Mouse (Mus musculus): ENCODE measurements around the gene Prkg2. TPM values are rescaled to one million over a fixed set of nuclear protein-coding genes. Genes with fewer than 3 reads are reported as not detected.

The Prkg2 gene
- total and polyA plus RNA-seq, 2 experiments, result not detected

GRCm38 (mm10) chr5:98940731-98941130 lies 96.4 kb downstream of the Prkg2 start:
- Histone ChIP-seq H3K79me2 (ENCODE audit: control insufficient read depth, insufficient read depth, low read length) (no peaks in the 10 kb centered on the region), H3K4me1 (ENCODE audit: control insufficient read depth, insufficient read depth, low read length) (no peaks in the 10 kb centered on the region), H3K27ac (replicated peaks; ENCODE audit: insufficient read depth, low read depth, low read length) (no peak overlapping the region), H3K4me3 (ENCODE audit: insufficient read depth, low read depth, low read length) (no peak overlapping the region), H3K36me3 (ENCODE audit: control insufficient read depth, insufficient read depth, low read length) (no peaks in the 10 kb centered on the region), H3K9ac (ENCODE audit: low read depth, low read length) (no peak overlapping the region), H3K27me3 (ENCODE audit: control insufficient read depth, insufficient read depth, low read length) (no peaks in the 10 kb centered on the region)
- DNase-seq (ENCODE audit: extremely low read depth, low read depth, low spot score), result no peak
- TF ChIP-seq CTCF (IDR thresholded peaks at IDR 0.05; ENCODE audit: low read depth, low read length) (no peak), POLR2A (IDR thresholded peaks at IDR 0.05; ENCODE audit: extremely low read depth, insufficient read depth, low read length) (no peak)
- 45% methylated on average over 6 of the region's 6 CpGs for WGBS

- Histone ChIP-seq H3K9ac (ENCODE audit: low read depth, low read length) (no peak overlapping the region), H3K4me1 (ENCODE audit: control insufficient read depth, insufficient read depth, low read length) (no peaks in the 10 kb centered on the region), H3K36me3 (ENCODE audit: control insufficient read depth, insufficient read depth, low read length) (no peaks in the 10 kb centered on the region), H3K27ac (replicated peaks; ENCODE audit: insufficient read depth, low read depth, low read length) (no peak overlapping the region), H3K27me3 (ENCODE audit: control insufficient read depth, insufficient read depth, low read length) (no peaks in the 10 kb centered on the region), H3K79me2 (ENCODE audit: control insufficient read depth, insufficient read depth, low read length) (no peaks in the 10 kb centered on the region), H3K4me3 (ENCODE audit: insufficient read depth, low read depth, low read length) (no peak overlapping the region)
- WGBS, result 79% methylated on average over 6 of the region's 6 CpGs
- TF ChIP-seq CTCF (IDR thresholded peaks at IDR 0.05; ENCODE audit: low read depth, low read length) (no peak), POLR2A (IDR thresholded peaks at IDR 0.05; ENCODE audit: extremely low read depth, insufficient read depth, low read length) (no peak)
- no peak for DNase-seq (ENCODE audit: extremely low read depth, low read depth, low spot score)
Observed at GRCm38 (mm10) chr5:98939631-98940208, 97.4 kb downstream of the Prkg2 start.

- Histone ChIP-seq H3K4me3 (ENCODE audit: insufficient read depth, low read depth, low read length) (no peak overlapping the region), H3K9ac (ENCODE audit: low read depth, low read length) (no peak overlapping the region), H3K79me2 (ENCODE audit: control insufficient read depth, insufficient read depth, low read length) (no peaks in the 10 kb centered on the region), H3K36me3 (ENCODE audit: control insufficient read depth, insufficient read depth, low read length) (no peaks in the 10 kb centered on the region), H3K4me1 (ENCODE audit: control insufficient read depth, insufficient read depth, low read length) (no peaks in the 10 kb centered on the region), H3K27me3 (ENCODE audit: control insufficient read depth, insufficient read depth, low read length) (no peaks in the 10 kb centered on the region), H3K27ac (replicated peaks; ENCODE audit: insufficient read depth, low read depth, low read length) (no peak overlapping the region)
- 92% methylated on average over 9 of the region's 9 CpGs for WGBS
- TF ChIP-seq POLR2A (IDR thresholded peaks at IDR 0.05; ENCODE audit: extremely low read depth, insufficient read depth, low read length), result no peak
- no peak for TF ChIP-seq CTCF (IDR thresholded peaks at IDR 0.05; ENCODE audit: low read depth, low read length)
- no peak for DNase-seq (ENCODE audit: extremely low read depth, low read depth, low spot score)
Observed at GRCm38 (mm10) chr5:98939116-98939515, 98.0 kb downstream of the Prkg2 start.

GRCm38 (mm10) chr5:98937879-98938278 lies 99.3 kb downstream of the Prkg2 start:
- no peak overlapping the region for H3K4me3 ChIP-seq (ENCODE audit: insufficient read depth, low read depth, low read length)
- no peaks in the 10 kb centered on the region for H3K27me3 ChIP-seq (ENCODE audit: control insufficient read depth, insufficient read depth, low read length)
- H3K9ac ChIP-seq (ENCODE audit: low read depth, low read length), result no peak overlapping the region
- no peak overlapping the region for H3K27ac ChIP-seq (replicated peaks; ENCODE audit: insufficient read depth, low read depth, low read length)
- no peak for DNase-seq (ENCODE audit: extremely low read depth, low read depth, low spot score)
- no peaks in the 10 kb centered on the region for H3K79me2 ChIP-seq (ENCODE audit: control insufficient read depth, insufficient read depth, low read length)
- H3K36me3 ChIP-seq (ENCODE audit: control insufficient read depth, insufficient read depth, low read length), result no peaks in the 10 kb centered on the region
- WGBS, result 74% methylated on average over 4 of the region's 4 CpGs
- TF ChIP-seq CTCF (IDR thresholded peaks at IDR 0.05; ENCODE audit: low read depth, low read length), result no peak
- TF ChIP-seq POLR2A (IDR thresholded peaks at IDR 0.05; ENCODE audit: extremely low read depth, insufficient read depth, low read length), result no peak
- no peaks in the 10 kb centered on the region for H3K4me1 ChIP-seq (ENCODE audit: control insufficient read depth, insufficient read depth, low read length)

- H3K27me3 ChIP-seq (ENCODE audit: control insufficient read depth, insufficient read depth, low read length), result no peaks in the 10 kb centered on the region
- no peaks in the 10 kb centered on the region for H3K4me1 ChIP-seq (ENCODE audit: control insufficient read depth, insufficient read depth, low read length)
- no peak for DNase-seq (ENCODE audit: extremely low read depth, low read depth, low spot score)
- H3K9ac ChIP-seq (ENCODE audit: low read depth, low read length), result no peak overlapping the region
- H3K79me2 ChIP-seq (ENCODE audit: control insufficient read depth, insufficient read depth, low read length), result no peaks in the 10 kb centered on the region
- no peak overlapping the region for H3K27ac ChIP-seq (replicated peaks; ENCODE audit: insufficient read depth, low read depth, low read length)
- WGBS, result 68% methylated on average over 2 of the region's 2 CpGs
- H3K4me3 ChIP-seq (ENCODE audit: insufficient read depth, low read depth, low read length), result no peak overlapping the region
- TF ChIP-seq CTCF (IDR thresholded peaks at IDR 0.05; ENCODE audit: low read depth, low read length) (no peak), POLR2A (IDR thresholded peaks at IDR 0.05; ENCODE audit: extremely low read depth, insufficient read depth, low read length) (no peak)
- H3K36me3 ChIP-seq (ENCODE audit: control insufficient read depth, insufficient read depth, low read length), result no peaks in the 10 kb centered on the region
Observed at GRCm38 (mm10) chr5:98936650-98937049, 100.5 kb downstream of the Prkg2 start.

- Histone ChIP-seq H3K27ac (replicated peaks; ENCODE audit: insufficient read depth, low read depth, low read length) (no peak overlapping the region), H3K4me3 (ENCODE audit: insufficient read depth, low read depth, low read length) (no peak overlapping the region), H3K79me2 (ENCODE audit: control insufficient read depth, insufficient read depth, low read length) (no peaks in the 10 kb centered on the region), H3K4me1 (ENCODE audit: control insufficient read depth, insufficient read depth, low read length) (no peaks in the 10 kb centered on the region), H3K36me3 (ENCODE audit: control insufficient read depth, insufficient read depth, low read length) (no peaks in the 10 kb centered on the region), H3K27me3 (ENCODE audit: control insufficient read depth, insufficient read depth, low read length) (no peaks in the 10 kb centered on the region), H3K9ac (ENCODE audit: low read depth, low read length) (no peak overlapping the region)
- DNase-seq (ENCODE audit: extremely low read depth, low read depth, low spot score), result no peak
- TF ChIP-seq CTCF (IDR thresholded peaks at IDR 0.05; ENCODE audit: low read depth, low read length) (no peak), POLR2A (IDR thresholded peaks at IDR 0.05; ENCODE audit: extremely low read depth, insufficient read depth, low read length) (no peak)
- WGBS, result 66% methylated on average over 8 of the region's 8 CpGs
Observed at GRCm38 (mm10) chr5:98935930-98936329, 101.2 kb downstream of the Prkg2 start.

All from liver, adult 2 months (tissue).